Mouse (Mus musculus): ENCODE measurements around the gene Hic2. TPM values are rescaled to one million over a fixed set of nuclear protein-coding genes. Genes with fewer than 3 reads are reported as not detected.
A peak's percentile ranks its signal among the peaks of the same experiment; 100 is the strongest.

Gene Hic2
- polyA plus RNA-seq, 1 experiment from 2014 or later: 7.1 TPM

DNA sequence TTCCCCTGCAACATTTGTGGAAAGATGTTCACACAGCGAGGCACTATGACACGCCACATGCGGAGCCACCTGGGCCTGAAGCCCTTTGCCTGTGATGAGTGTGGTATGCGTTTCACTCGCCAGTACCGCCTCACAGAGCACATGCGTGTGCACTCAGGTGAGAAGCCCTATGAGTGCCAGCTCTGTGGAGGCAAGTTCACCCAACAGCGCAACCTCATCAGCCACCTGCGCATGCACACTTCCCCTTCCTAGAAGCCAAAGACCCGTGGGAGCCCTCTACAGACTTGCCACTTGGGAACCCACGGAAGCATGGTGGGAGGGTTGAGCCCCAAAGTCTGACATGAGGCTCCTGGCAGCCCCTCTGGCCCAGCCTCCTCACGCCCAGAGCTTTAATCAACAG, 25.5 kb downstream of the Hic2 start:
- WGBS: 92% methylated on average over 12 of the region's 12 CpGs
- no peaks in the 10 kb centered on the region for H3K27me3 ChIP-seq
- peaks cover 10% of the 10 kb centered on the region for H3K4me1 ChIP-seq
- no peak for ATAC-seq (ENCODE audit: insufficient number of reproducible peaks, insufficient read depth, low FRiP score, low TSS enrichment, low read depth)
- H3K9ac ChIP-seq: no peak overlapping the region
- H3K27ac ChIP-seq: no peak overlapping the region
- no peaks in the 10 kb centered on the region for H3K9me3 ChIP-seq
- peaks cover 71% of the 10 kb centered on the region for H3K36me3 ChIP-seq
- no peak overlapping the region for H3K4me3 ChIP-seq
- no peak overlapping the region for H3K4me2 ChIP-seq

DNA sequence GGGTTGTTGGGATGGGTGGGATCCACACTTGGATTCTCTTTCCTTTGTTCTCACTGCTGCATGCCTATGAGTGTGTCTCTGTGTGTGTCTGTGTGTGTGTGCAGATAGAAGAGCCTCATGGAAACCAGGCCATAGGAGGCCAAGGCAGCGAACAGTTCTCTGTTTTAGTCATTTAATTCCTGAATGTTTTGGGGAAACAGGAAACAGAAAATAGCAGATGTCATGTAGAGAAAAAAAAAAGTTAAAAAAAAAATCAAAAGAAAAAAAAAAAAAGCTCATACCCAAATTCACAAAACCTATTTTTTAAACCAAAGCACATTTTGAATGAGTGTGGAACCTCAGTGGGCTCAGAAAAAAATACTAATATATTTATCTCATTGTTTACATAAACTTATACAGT, 28.0 kb downstream of the Hic2 start:
- ATAC-seq (ENCODE audit: insufficient number of reproducible peaks, insufficient read depth, low FRiP score, low TSS enrichment, low read depth): no peak
- peaks cover 7% of the 10 kb centered on the region; the same call in 1 of the 2 replicates for H3K4me1 ChIP-seq
- no peak overlapping the region for H3K27ac ChIP-seq
- no peaks in the 10 kb centered on the region for H3K9me3 ChIP-seq
- no peak overlapping the region for H3K9ac ChIP-seq
- WGBS: 84% methylated on average over 1 of the region's 1 CpGs
- no peak overlapping the region for H3K4me3 ChIP-seq
- peaks cover 57% of the 10 kb centered on the region for H3K36me3 ChIP-seq
- no peak overlapping the region for H3K4me2 ChIP-seq
- H3K27me3 ChIP-seq: no peaks in the 10 kb centered on the region

- Histone ChIP-seq H3K4me1 (peaks cover 7% of the 10 kb centered on the region; the same call in 1 of the 2 replicates), H3K27ac (no peak overlapping the region), H3K4me2 (no peak overlapping the region), H3K9me3 (peaks cover 6% of the 10 kb centered on the region; the same call in 1 of the 2 replicates), H3K36me3 (peaks cover 15% of the 10 kb centered on the region), H3K9ac (no peak overlapping the region), H3K4me3 (no peak overlapping the region), H3K27me3 (no peaks in the 10 kb centered on the region)
- ATAC-seq (ENCODE audit: insufficient number of reproducible peaks, insufficient read depth, low FRiP score, low TSS enrichment, low read depth): no peak
- 85% methylated on average over 3 of the region's 3 CpGs for WGBS
Measured at GRCm38 (mm10) chr16:17266113-17266512, 32.7 kb downstream of the Hic2 start.

DNA sequence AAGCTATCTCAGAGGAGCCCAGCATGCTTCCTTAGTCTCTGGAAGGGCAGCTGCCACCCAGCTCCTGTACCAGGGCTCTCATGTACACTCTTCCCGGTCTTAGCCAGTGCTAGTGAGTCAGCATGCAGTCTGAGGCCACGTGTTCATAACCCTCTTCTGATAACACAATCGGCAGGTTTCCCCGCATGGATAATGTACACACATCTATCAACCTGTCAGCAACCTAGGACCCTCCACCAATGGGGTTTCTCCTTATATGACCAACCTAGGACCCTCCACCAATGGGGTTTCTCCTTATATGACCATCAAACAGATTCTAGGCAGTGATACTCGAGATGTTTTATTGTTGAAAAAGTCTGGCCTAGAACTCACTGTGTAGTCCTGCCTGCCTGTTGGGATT, 34.6 kb downstream of the Hic2 start:
- H3K27ac ChIP-seq: no peak overlapping the region
- no peak overlapping the region for H3K4me2 ChIP-seq
- peaks cover 1% of the 10 kb centered on the region; the same call in 1 of the 2 replicates for H3K36me3 ChIP-seq
- H3K4me3 ChIP-seq: no peak overlapping the region
- H3K4me1 ChIP-seq: peaks cover 1% of the 10 kb centered on the region; the same call in 1 of the 2 replicates
- WGBS: 77% methylated on average over 5 of the region's 5 CpGs
- H3K9me3 ChIP-seq: peaks cover 6% of the 10 kb centered on the region; the same call in 1 of the 2 replicates
- no peaks in the 10 kb centered on the region for H3K27me3 ChIP-seq
- no peak overlapping the region for H3K9ac ChIP-seq
- no peak for ATAC-seq (ENCODE audit: insufficient number of reproducible peaks, insufficient read depth, low FRiP score, low TSS enrichment, low read depth)

GRCm38 (mm10) chr16:17269872-17270271, 36.5 kb downstream of the Hic2 start:
- Histone ChIP-seq H3K27ac (no peak overlapping the region), H3K36me3 (no peaks in the 10 kb centered on the region), H3K4me2 (no peak overlapping the region), H3K27me3 (no peaks in the 10 kb centered on the region), H3K4me3 (no peak overlapping the region), H3K9ac (no peak overlapping the region), H3K4me1 (no peaks in the 10 kb centered on the region), H3K9me3 (peaks cover 6% of the 10 kb centered on the region; the same call in 1 of the 2 replicates)
- no peak for ATAC-seq (ENCODE audit: insufficient number of reproducible peaks, insufficient read depth, low FRiP score, low TSS enrichment, low read depth)
- WGBS: 91% methylated on average over 5 of the region's 5 CpGs

DNA sequence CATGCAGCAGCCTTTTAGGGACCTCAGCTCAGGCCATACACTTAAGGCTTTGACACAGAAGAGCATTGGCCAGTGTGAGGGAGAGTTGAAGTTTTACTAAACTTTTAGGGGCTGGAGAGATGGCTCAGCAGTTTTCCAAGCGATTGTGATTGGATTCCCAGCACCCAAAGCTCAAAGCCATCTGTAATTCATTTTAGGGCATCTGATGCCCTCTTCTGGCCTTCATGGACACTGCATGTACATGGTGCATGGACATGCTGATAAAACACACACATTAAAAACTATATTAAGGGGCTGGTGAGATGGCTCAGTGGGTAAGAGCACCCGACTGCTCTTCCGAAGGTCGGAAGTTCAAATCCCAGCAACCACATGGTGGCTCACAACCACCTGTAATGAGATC, 37.8 kb downstream of the Hic2 start:
- H3K27ac ChIP-seq: no peak overlapping the region
- no peaks in the 10 kb centered on the region for H3K4me1 ChIP-seq
- H3K36me3 ChIP-seq: no peaks in the 10 kb centered on the region
- no peaks in the 10 kb centered on the region for H3K27me3 ChIP-seq
- no peak overlapping the region for H3K4me3 ChIP-seq
- WGBS: 73% methylated on average over 4 of the region's 4 CpGs
- no peak for ATAC-seq (ENCODE audit: insufficient number of reproducible peaks, insufficient read depth, low FRiP score, low TSS enrichment, low read depth)
- H3K9ac ChIP-seq: no peak overlapping the region
- H3K9me3 ChIP-seq: peaks cover 6% of the 10 kb centered on the region; the same call in 1 of the 2 replicates
- no peak overlapping the region for H3K4me2 ChIP-seq

GRCm38 (mm10) chr16:17271856-17272255, 38.5 kb downstream of the Hic2 start:
- Histone ChIP-seq H3K4me3 (no peak overlapping the region), H3K36me3 (no peaks in the 10 kb centered on the region), H3K9me3 (peaks cover 6% of the 10 kb centered on the region; the same call in 1 of the 2 replicates), H3K4me2 (no peak overlapping the region), H3K4me1 (peaks cover 5% of the 10 kb centered on the region), H3K9ac (no peak overlapping the region), H3K27ac (no peak overlapping the region), H3K27me3 (peaks cover 3% of the 10 kb centered on the region)
- ATAC-seq (ENCODE audit: insufficient number of reproducible peaks, insufficient read depth, low FRiP score, low TSS enrichment, low read depth): no peak
- WGBS: 65% methylated on average over 6 of the region's 6 CpGs

DNA sequence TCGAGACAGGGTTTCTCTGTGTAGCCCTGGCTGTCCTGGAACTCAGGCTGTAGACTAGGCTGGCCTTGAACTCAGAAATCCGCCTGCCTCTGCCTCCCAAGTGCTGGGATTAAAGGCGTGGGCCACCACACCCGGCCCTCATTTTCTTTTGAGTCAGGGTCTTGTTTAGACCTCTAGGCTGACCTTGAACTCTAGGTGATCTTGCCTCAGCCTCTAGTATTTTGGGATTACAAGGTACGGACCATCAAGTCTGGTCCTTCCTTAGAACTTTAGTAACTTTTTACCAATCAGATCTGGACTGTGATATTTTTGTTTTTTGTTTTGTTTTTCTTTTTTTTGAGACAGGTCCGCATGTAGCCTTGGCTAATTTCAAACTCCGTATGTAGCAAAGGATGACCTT, 42.3 kb downstream of the Hic2 start, which contains the start of gene Tmem191c:
Gene Tmem191c (plus strand): TSS at position 357 of the 400 bp plus-strand sequence.
- 61% methylated on average over 7 of the region's 7 CpGs for WGBS
- H3K36me3 ChIP-seq: peaks cover 12% of the 10 kb centered on the region
- peaks cover 19% of the 10 kb centered on the region for H3K4me1 ChIP-seq
- peaks cover 34% of the 10 kb centered on the region for H3K27me3 ChIP-seq
- H3K27ac ChIP-seq: peak within 1 kb of the TSS; percentile 74
- ATAC-seq (ENCODE audit: insufficient number of reproducible peaks, insufficient read depth, low FRiP score, low TSS enrichment, low read depth): no peak
- peak within 1 kb of the TSS; percentile 95 for H3K4me2 ChIP-seq
- H3K9ac ChIP-seq: peak within 1 kb of the TSS; percentile 71
- peak within 1 kb of the TSS; percentile 59 for H3K4me3 ChIP-seq
- peaks cover 3% of the 10 kb centered on the region; the same call in 1 of the 2 replicates for H3K9me3 ChIP-seq

DNA sequence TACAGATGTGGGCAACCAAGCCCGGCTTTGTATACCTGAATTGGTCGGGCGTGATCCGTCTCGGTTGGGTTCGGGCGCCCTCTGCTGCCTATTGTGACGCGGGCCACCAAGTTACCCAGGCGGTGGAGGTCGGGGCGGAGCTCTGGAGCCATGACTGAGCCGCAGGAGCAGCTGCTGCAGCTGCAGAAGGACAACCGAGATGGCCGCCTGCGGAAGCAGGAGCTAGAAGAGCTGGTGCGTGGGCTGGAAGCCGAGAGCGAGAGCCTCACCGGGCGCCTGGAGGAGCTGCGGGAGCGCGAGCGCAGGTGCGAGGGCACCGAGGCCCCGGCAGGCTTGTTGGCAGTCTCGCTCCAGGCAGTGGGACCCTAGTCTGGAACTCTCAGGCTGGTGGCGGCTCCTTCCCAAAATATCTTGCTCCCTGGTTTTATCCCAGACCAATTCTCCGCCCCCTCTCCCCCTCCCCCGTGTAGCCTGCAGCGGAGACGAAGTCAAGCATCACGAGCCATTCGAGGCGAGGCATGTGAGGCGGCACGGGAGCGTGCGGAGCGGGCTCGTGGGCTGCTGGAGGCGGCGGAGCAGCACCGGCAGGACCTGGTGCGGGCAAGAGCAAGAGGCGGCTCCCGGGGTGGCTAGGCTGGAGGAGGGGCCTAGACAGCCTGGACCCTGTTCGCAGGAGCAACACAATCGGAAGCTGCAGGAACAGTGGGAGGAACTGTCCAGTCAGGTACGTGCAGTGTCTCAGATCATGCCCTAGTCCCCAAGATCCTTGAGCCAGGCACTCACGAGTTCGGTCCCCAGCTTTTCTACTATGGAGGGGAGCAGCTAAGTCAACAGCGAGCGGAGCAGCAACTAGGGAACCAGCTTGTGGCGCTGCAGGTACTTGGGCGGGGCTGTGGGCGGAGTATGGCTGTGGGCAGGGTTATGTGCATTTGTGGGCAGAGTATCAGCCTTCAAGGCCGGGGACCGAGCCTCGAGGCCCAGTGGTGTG, 43.1 kb downstream of the Hic2 start:
- ATAC-seq (ENCODE audit: insufficient number of reproducible peaks, insufficient read depth, low FRiP score, low TSS enrichment, low read depth): peak; percentile 68
- peaks cover 34% of the 10 kb centered on the region for H3K27me3 ChIP-seq
- peak overlapping the region; percentile 71 for H3K9ac ChIP-seq
- H3K27ac ChIP-seq: peak overlapping the region; percentile 74
- WGBS: under 1% methylated on average over 62 of the region's 62 CpGs
- peaks cover 19% of the 10 kb centered on the region for H3K36me3 ChIP-seq
- peak overlapping the region; percentile 95 for H3K4me2 ChIP-seq
- no peaks in the 10 kb centered on the region for H3K9me3 ChIP-seq
- peaks cover 19% of the 10 kb centered on the region for H3K4me1 ChIP-seq
- H3K4me3 ChIP-seq: peak overlapping the region; percentile 59

GRCm38 (mm10) chr16:17277342-17278211, 44.2 kb downstream of the Hic2 start:
- Histone ChIP-seq H3K4me1 (peaks cover 19% of the 10 kb centered on the region), H3K9ac (peak overlapping the region; percentile 47), H3K27me3 (peaks cover 34% of the 10 kb centered on the region), H3K27ac (no peak overlapping the region), H3K9me3 (no peaks in the 10 kb centered on the region), H3K4me2 (peak overlapping the region; percentile 95), H3K36me3 (peaks cover 30% of the 10 kb centered on the region), H3K4me3 (peak overlapping the region; percentile 59)
- no peak for ATAC-seq (ENCODE audit: insufficient number of reproducible peaks, insufficient read depth, low FRiP score, low TSS enrichment, low read depth)
- 3% methylated on average over 61 of the region's 61 CpGs for WGBS

- H3K9me3 ChIP-seq: no peaks in the 10 kb centered on the region
- H3K27me3 ChIP-seq: peaks cover 34% of the 10 kb centered on the region
- peaks cover 59% of the 10 kb centered on the region for H3K36me3 ChIP-seq
- no peak for ATAC-seq (ENCODE audit: insufficient number of reproducible peaks, insufficient read depth, low FRiP score, low TSS enrichment, low read depth)
- H3K4me2 ChIP-seq: no peak overlapping the region
- peaks cover 19% of the 10 kb centered on the region for H3K4me1 ChIP-seq
- no peak overlapping the region for H3K27ac ChIP-seq
- WGBS: 87% methylated on average over 11 of the region's 11 CpGs
- no peak overlapping the region for H3K9ac ChIP-seq
- no peak overlapping the region for H3K4me3 ChIP-seq
Measured at GRCm38 (mm10) chr16:17280471-17280870, 47.1 kb downstream of the Hic2 start.
